Mouse (Mus musculus) heart, postnatal 10 days (tissue): ENCODE data around the gene Zc3h4. TPM values are rescaled to one million over a fixed set of nuclear protein-coding genes. Genes with fewer than 3 reads are reported as not detected.

ENCODE experiments used
- DNase-seq, 2 experiments: peaks; one replicate each; pipeline ENCODE4 v3.0.0; 2021
- intact Hi-C: fragments of 180-260 bp; cut with DNase I; formaldehyde crosslinking; loops from one replicate; pipeline ENCODE4 v1.15.1; 2025
- total RNA-seq, 2 experiments: library from RNA; stranded (reverse); gene quantifications; 2 replicates each; pipeline ENCODE4 v1.2.3; 2021

Gene Zc3h4
- total RNA-seq, 2 experiments from 2014 or later, result 37.8 TPM

- intact Hi-C loops, result no loop called here
- peak in 1 of 2 experiments; percentile 32 for DNase-seq
Observed at GRCm38 (mm10) chr7:16423731-16424130, 23.0 kb downstream of the Zc3h4 start.

- no peak for DNase-seq
- intact Hi-C loops, result loop anchor here (1.0 to 2.0 kb wide), 2 partner anchors 29 to 39 kb away; no protein-coding TSS in a partner anchor
Observed at GRCm38 (mm10) chr7:16425721-16426120, 25.0 kb downstream of the Zc3h4 start.

GRCm38 (mm10) chr7:16426129-16426729 is 25.5 kb downstream of the Zc3h4 start:
- intact Hi-C loops, result loop anchor here (1.0 to 2.0 kb wide), 2 partner anchors 30 to 39 kb away; no protein-coding TSS in a partner anchor
- DNase-seq, result peak; percentile 88 to 92

- intact Hi-C loops, result no loop called here
- no peak for DNase-seq
Observed at GRCm38 (mm10) chr7:16433352-16433971, 32.8 kb downstream of the Zc3h4 start.

GRCm38 (mm10) chr7:16435088-16435487 is 34.4 kb downstream of the Zc3h4 start:
- no peak for DNase-seq
- intact Hi-C loops, result no loop called here

- DNase-seq, result no peak
- intact Hi-C loops, result no loop called here
Observed at GRCm38 (mm10) chr7:16441241-16441640, 40.5 kb downstream of the Zc3h4 start.

GRCm38 (mm10) chr7:16451656-16452055 is 50.9 kb downstream of the Zc3h4 start:
- intact Hi-C loops, result no loop called here

GRCm38 (mm10) chr7:16452587-16453073 is 51.9 kb downstream of the Zc3h4 start, which contains the start of gene Tmem160:
Gene Tmem160 (plus strand): TSS chr7:16452779.
- intact Hi-C loops, result no loop called here
- DNase-seq, result peak; percentile 94 to 95

More at GRCm38 (mm10) chr7:16451656-16452055, 50.9 kb downstream of the Zc3h4 start:
- DNase-seq, result no peak

GRCm38 (mm10) chr7:16453118-16453711 is 52.5 kb downstream of the Zc3h4 start:
- intact Hi-C loops, result no loop called here
- peak; percentile 46 to 68 for DNase-seq

GRCm38 (mm10) chr7:16455016-16455415 is 54.3 kb downstream of the Zc3h4 start:
- no peak for DNase-seq
- intact Hi-C loops, result no loop called here

GRCm38 (mm10) chr7:16456289-16456688 is 55.6 kb downstream of the Zc3h4 start:
- intact Hi-C loops, result no loop called here
- no peak for DNase-seq

- intact Hi-C loops, result loop anchor here (5.0 kb wide), 1 partner anchor 83 kb away; no protein-coding TSS in a partner anchor
- DNase-seq, result no peak
Observed at GRCm38 (mm10) chr7:16460566-16460965, 59.9 kb downstream of the Zc3h4 start.

GRCm38 (mm10) chr7:16461151-16461550 is 60.4 kb downstream of the Zc3h4 start:
- intact Hi-C loops, result loop anchor here (5.0 kb wide), 1 partner anchor 84 kb away; no protein-coding TSS in a partner anchor
- no peak for DNase-seq

- no peak for DNase-seq
- intact Hi-C loops, result loop anchor here (5.0 kb wide), 1 partner anchor 84 kb away; no protein-coding TSS in a partner anchor
Observed at GRCm38 (mm10) chr7:16461705-16462104, 61.0 kb downstream of the Zc3h4 start.

- intact Hi-C loops, result loop anchor here (1.0 to 5.0 kb wide), 2 partner anchors 67 to 86 kb away; no protein-coding TSS in a partner anchor
- peak; percentile 89 to 93 for DNase-seq
Observed at GRCm38 (mm10) chr7:16463214-16463613, 62.5 kb downstream of the Zc3h4 start.

- intact Hi-C loops, result loop anchor here (1.0 to 2.0 kb wide), 3 partner anchors 26 to 154 kb away; no protein-coding TSS in a partner anchor
- peak; percentile 74 to 83 for DNase-seq
Observed at GRCm38 (mm10) chr7:16465160-16465559, 64.5 kb downstream of the Zc3h4 start.

GRCm38 (mm10) chr7:16465568-16465967 is 64.9 kb downstream of the Zc3h4 start:
- intact Hi-C loops, result loop anchor here (1.0 to 2.0 kb wide), 3 partner anchors 26 to 154 kb away; no protein-coding TSS in a partner anchor

GRCm38 (mm10) chr7:16466565-16466964 is 65.9 kb downstream of the Zc3h4 start:
- intact Hi-C loops, result no loop called here
- peak in 1 of 2 experiments; percentile 20 for DNase-seq

More at GRCm38 (mm10) chr7:16465568-16465967, 64.9 kb downstream of the Zc3h4 start:
- no peak for DNase-seq

- intact Hi-C loops, result no loop called here
- DNase-seq, result no peak
Observed at GRCm38 (mm10) chr7:16468115-16468514, 67.4 kb downstream of the Zc3h4 start.

- DNase-seq, result no peak
- intact Hi-C loops, result no loop called here
Observed at GRCm38 (mm10) chr7:16471549-16471948, 70.8 kb downstream of the Zc3h4 start.

GRCm38 (mm10) chr7:16472116-16472709 is 71.5 kb downstream of the Zc3h4 start:
- intact Hi-C loops, result no loop called here
- no peak for DNase-seq
